Mouse (Mus musculus) small intestine, adult 2 months (tissue): ENCODE measurements around the gene Pcp4.

Experiments used
- CTCF ChIP-seq: fragments of 200-500 bp; IDR thresholded peaks from 2 replicates; pipeline ENCODE4 v1.5.1; 2012; ENCODE audit warnings: low read depth, mild to moderate bottlenecking, control low read depth, inconsistent platforms, low read length, moderate library complexity, mixed read lengths; ENCODE audit not compliant: insufficient replicate concordance, insufficient read length; ENCODE audit errors: extremely low read depth
- POLR2A ChIP-seq: fragments of 200-500 bp; IDR thresholded peaks from 2 replicates; pipeline ENCODE4 v1.6.1; 2012; ENCODE audit warnings: low read depth, mild to moderate bottlenecking, control low read depth, inconsistent platforms, low read length, moderate library complexity

GRCm38 (mm10) chr16:96468698-96469097, 1.3 kb downstream of the Pcp4 start:
- TF ChIP-seq CTCF = no peak
- TF ChIP-seq POLR2A = no peak
